Mouse (Mus musculus): Measurements from ENCODE around the gene Igf2bp1. TPM values are rescaled to one million over a fixed set of nuclear protein-coding genes. Genes with fewer than 3 reads are reported as not detected.

Igf2bp1 gene
- total and polyA plus RNA-seq, 2 experiments from 2014 or later = 2.5 to 3.3 TPM

GRCm38 (mm10) chr11:96031701-96032100, 26.0 kb upstream of the Igf2bp1 start:
- Histone ChIP-seq H3K4me1 (ENCODE audit: insufficient read depth) (peaks cover 11% of the 10 kb centered on the region; the same call in 1 of the 2 replicates), H3K4me3 (ENCODE audit: low read depth, low read length) (no peak overlapping the region), H3K27me3 (ENCODE audit: insufficient read depth, low read length) (no peaks in the 10 kb centered on the region), H3K9ac (no peak overlapping the region), H3K4me2 (ENCODE audit: low read depth) (no peak overlapping the region), H3K36me3 (ENCODE audit: insufficient read depth) (no peaks in the 10 kb centered on the region), H3K9me3 (ENCODE audit: low read length) (no peaks in the 10 kb centered on the region), H3K27ac (ENCODE audit: low read depth, low read length) (no peak overlapping the region)
- no peak for ATAC-seq
- DNase-seq = no peak
- TF ChIP-seq CTCF (IDR thresholded peaks at IDR 0.05; ENCODE audit: low read depth) = peak; percentile 35; the same call in 1 of the 2 replicates
- WGBS = 80% methylated on average over 2 of the region's 2 CpGs

- peaks cover 8% of the 10 kb centered on the region; the same call in 1 of the 2 replicates for H3K4me1 ChIP-seq (ENCODE audit: insufficient read depth)
- 90% methylated on average over 3 of the region's 3 CpGs for WGBS
- H3K27ac ChIP-seq (ENCODE audit: low read depth, low read length) = no peak overlapping the region
- DNase-seq (no peak), ATAC-seq (no peak)
- no peak overlapping the region for H3K4me3 ChIP-seq (ENCODE audit: low read depth, low read length)
- no peak overlapping the region for H3K4me2 ChIP-seq (ENCODE audit: low read depth)
- H3K27me3 ChIP-seq (ENCODE audit: insufficient read depth, low read length) = no peaks in the 10 kb centered on the region
- H3K9ac ChIP-seq = no peak overlapping the region
- no peaks in the 10 kb centered on the region for H3K9me3 ChIP-seq (ENCODE audit: low read length)
- no peaks in the 10 kb centered on the region for H3K36me3 ChIP-seq (ENCODE audit: insufficient read depth)
- no peak for TF ChIP-seq CTCF (IDR thresholded peaks at IDR 0.05; ENCODE audit: low read depth)
These were observed 24.8 kb upstream of the Igf2bp1 start for GRCm38 (mm10) chr11:96030571-96030970.

GRCm38 (mm10) chr11:96028130-96028529, 22.4 kb upstream of the Igf2bp1 start:
- Histone ChIP-seq H3K4me1 (ENCODE audit: insufficient read depth) (no peaks in the 10 kb centered on the region), H3K9ac (no peak overlapping the region), H3K4me2 (ENCODE audit: low read depth) (no peak overlapping the region), H3K9me3 (ENCODE audit: low read length) (no peaks in the 10 kb centered on the region), H3K27ac (ENCODE audit: low read depth, low read length) (no peak overlapping the region), H3K4me3 (ENCODE audit: low read depth, low read length) (no peak overlapping the region), H3K36me3 (ENCODE audit: insufficient read depth) (no peaks in the 10 kb centered on the region), H3K27me3 (ENCODE audit: insufficient read depth, low read length) (no peaks in the 10 kb centered on the region)
- no peak for DNase-seq
- TF ChIP-seq CTCF (IDR thresholded peaks at IDR 0.05; ENCODE audit: low read depth) = no peak
- 66% methylated on average over 5 of the region's 5 CpGs for WGBS
- no peak for ATAC-seq

- Histone ChIP-seq H3K36me3 (ENCODE audit: insufficient read depth) (no peaks in the 10 kb centered on the region), H3K9ac (no peak overlapping the region), H3K27me3 (ENCODE audit: insufficient read depth, low read length) (no peaks in the 10 kb centered on the region), H3K4me1 (ENCODE audit: insufficient read depth) (no peaks in the 10 kb centered on the region), H3K4me3 (ENCODE audit: low read depth, low read length) (no peak overlapping the region), H3K9me3 (ENCODE audit: low read length) (no peaks in the 10 kb centered on the region), H3K4me2 (ENCODE audit: low read depth) (no peak overlapping the region), H3K27ac (ENCODE audit: low read depth, low read length) (no peak overlapping the region)
- 63% methylated on average over 4 of the region's 4 CpGs for WGBS
- no peak for DNase-seq
- no peak for ATAC-seq
- TF ChIP-seq CTCF (IDR thresholded peaks at IDR 0.05; ENCODE audit: low read depth) = no peak
These were observed 14.9 kb upstream of the Igf2bp1 start for GRCm38 (mm10) chr11:96020622-96021021.

DNA sequence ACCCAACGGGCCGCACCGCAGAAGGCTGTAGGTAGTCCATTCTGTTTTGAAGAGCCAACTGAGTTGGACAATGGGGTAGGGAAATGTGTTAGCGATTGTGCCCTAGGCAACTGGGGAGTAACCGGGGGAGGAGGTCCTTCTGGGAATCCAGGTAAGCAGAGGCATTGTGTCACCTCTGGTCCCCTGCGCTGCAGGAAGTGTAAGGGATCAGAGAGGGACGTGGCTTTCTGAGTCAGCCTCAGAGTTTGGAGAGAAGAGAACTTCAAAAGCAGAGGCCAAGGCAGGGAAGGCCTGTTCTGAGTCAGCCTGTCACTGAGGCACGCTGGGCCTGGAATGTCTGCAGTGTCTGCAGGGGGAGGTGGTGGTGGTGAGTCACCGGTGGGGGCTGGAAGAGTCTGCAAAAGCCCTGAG, 12.2 kb upstream of the Igf2bp1 start:
- Histone ChIP-seq H3K4me3 (ENCODE audit: low read depth, low read length) (no peak overlapping the region), H3K36me3 (ENCODE audit: insufficient read depth) (no peaks in the 10 kb centered on the region), H3K4me2 (ENCODE audit: low read depth) (no peak overlapping the region), H3K9ac (no peak overlapping the region), H3K27me3 (ENCODE audit: insufficient read depth, low read length) (no peaks in the 10 kb centered on the region; the same call in 1 of the 2 replicates), H3K27ac (ENCODE audit: low read depth, low read length) (no peak overlapping the region), H3K9me3 (ENCODE audit: low read length) (no peaks in the 10 kb centered on the region), H3K4me1 (ENCODE audit: insufficient read depth) (no peaks in the 10 kb centered on the region)
- 10% methylated on average over 9 of the region's 9 CpGs for WGBS
- no peak for TF ChIP-seq CTCF (IDR thresholded peaks at IDR 0.05; ENCODE audit: low read depth)
- DNase-seq (no peak), ATAC-seq (no peak)

GRCm38 (mm10) chr11:96015421-96015820, 9.7 kb upstream of the Igf2bp1 start:
- no peak overlapping the region for H3K4me2 ChIP-seq (ENCODE audit: low read depth)
- H3K4me3 ChIP-seq (ENCODE audit: low read depth, low read length) = no peak overlapping the region
- no peak for TF ChIP-seq CTCF (IDR thresholded peaks at IDR 0.05; ENCODE audit: low read depth)
- no peak overlapping the region for H3K27ac ChIP-seq (ENCODE audit: low read depth, low read length)
- peaks cover 17% of the 10 kb centered on the region for H3K27me3 ChIP-seq (ENCODE audit: insufficient read depth, low read length)
- WGBS = 49% methylated on average over 5 of the region's 5 CpGs
- no peaks in the 10 kb centered on the region for H3K36me3 ChIP-seq (ENCODE audit: insufficient read depth)
- no peak for DNase-seq
- H3K4me1 ChIP-seq (ENCODE audit: insufficient read depth) = no peaks in the 10 kb centered on the region
- no peak for ATAC-seq
- H3K9me3 ChIP-seq (ENCODE audit: low read length) = no peaks in the 10 kb centered on the region
- H3K9ac ChIP-seq = no peak overlapping the region

- no peak overlapping the region for H3K4me2 ChIP-seq (ENCODE audit: low read depth)
- H3K9ac ChIP-seq = no peak overlapping the region
- H3K4me1 ChIP-seq (ENCODE audit: insufficient read depth) = no peaks in the 10 kb centered on the region
- ATAC-seq = no peak
- H3K27ac ChIP-seq (ENCODE audit: low read depth, low read length) = no peak overlapping the region
- no peaks in the 10 kb centered on the region for H3K9me3 ChIP-seq (ENCODE audit: low read length)
- WGBS = 8% methylated on average over 3 of the region's 8 CpGs
- H3K27me3 ChIP-seq (ENCODE audit: insufficient read depth, low read length) = peaks cover 21% of the 10 kb centered on the region
- no peak for TF ChIP-seq CTCF (IDR thresholded peaks at IDR 0.05; ENCODE audit: low read depth)
- DNase-seq = no peak
- H3K36me3 ChIP-seq (ENCODE audit: insufficient read depth) = no peaks in the 10 kb centered on the region
- H3K4me3 ChIP-seq (ENCODE audit: low read depth, low read length) = no peak overlapping the region
These were observed 6.2 kb upstream of the Igf2bp1 start for GRCm38 (mm10) chr11:96011982-96012381.

Measured in forebrain, postnatal 0 days (tissue).